Mouse (Mus musculus) ovary, adult 18-20 months (tissue): ENCODE data around the gene Bend4.

ENCODE experiments used
- DNase-seq: peaks from one replicate; pipeline ENCODE4 v3.0.0; 2022; ENCODE audit warnings: low spot score, mixed read lengths

Gene Bend4

DNA sequence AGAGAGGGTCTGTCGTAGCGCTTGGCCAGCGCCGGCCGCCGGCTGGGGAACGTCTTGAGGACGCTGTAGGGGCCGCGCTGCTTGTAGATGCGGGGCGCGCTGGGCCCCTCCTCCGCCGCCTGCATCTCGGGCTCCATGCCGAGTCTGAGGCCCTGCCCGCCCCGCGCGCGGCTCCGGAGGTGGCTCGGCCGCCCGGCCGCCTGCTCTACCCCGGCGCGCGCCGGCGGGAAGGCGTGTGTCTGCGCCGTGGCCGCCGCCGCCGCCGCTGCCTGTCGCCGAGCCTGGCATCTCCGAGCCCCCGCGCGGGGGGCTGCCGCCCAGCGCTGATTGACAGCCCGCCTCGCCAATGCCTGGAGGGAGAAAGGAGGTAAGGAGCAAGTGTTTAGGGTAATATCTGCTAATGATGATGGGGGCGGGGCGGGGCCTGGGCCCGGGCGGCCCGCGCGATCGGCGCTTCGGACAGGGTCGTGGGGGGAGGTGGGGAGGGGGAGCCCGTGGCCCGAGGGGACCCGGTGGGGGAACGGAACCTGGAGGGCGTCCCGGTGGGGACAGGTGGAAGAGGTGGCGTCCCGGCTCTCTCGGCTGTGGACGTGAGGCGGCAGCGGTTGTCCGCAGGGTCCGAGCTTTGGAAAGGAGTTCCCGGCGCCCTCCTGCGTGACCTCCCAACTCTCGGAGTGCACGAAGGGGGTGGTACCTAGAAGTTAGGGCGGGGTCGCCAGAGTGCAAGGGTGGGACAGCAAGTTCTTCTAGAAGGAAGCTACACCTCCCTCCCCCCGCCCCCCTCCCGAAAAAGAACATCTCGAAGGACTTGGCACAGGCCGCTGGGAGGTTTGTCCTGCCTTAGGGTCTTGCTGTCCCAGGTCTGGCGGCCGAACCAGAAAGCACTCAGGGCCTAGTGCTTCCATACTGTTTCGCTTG lies at the start of gene Bend4:
TSS of gene Bend4 (minus strand) at position 868 of the 918 bp plus-strand sequence.
- peak; percentile 76 for DNase-seq

DNA sequence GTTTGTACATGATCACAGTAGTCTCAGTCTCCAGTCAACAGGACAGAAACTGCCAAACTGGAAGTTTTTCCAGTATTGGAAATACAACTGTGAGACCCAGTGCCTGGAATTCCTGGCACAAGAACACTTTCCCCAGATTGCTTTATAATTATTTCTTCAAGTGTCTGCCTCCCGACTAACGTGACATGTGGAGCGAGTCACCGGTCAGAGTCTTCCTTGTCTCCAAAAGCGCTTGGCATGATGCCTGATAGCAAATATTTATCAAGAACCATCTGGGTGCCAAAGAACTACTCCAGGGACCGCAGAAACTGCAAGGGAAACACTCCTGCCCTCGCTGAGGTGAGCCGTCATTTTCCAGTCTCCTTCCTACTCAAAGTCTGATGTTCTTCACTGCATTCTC lies 45.6 kb upstream of the Bend4 start:
- DNase-seq: no peak

DNA sequence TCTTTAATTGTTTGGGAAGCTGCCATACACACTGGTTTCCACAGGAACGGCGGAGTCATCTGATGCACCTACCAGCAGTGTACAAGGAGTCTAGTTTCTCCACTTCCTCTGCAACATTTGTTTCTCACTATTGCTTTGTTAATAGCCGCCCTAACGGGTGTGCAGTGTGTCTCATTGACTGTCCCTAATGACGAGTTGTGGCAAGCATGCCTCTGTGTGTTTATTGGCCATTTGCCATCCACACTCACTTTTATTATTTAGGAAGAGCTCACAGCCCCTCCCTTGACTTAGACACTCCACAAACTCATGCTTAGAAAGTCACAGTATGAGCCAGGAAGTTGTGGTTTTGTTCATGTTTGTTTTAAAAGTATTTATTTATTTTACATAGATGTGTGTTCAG lies 45.0 kb upstream of the Bend4 start:
- no peak for DNase-seq

DNA sequence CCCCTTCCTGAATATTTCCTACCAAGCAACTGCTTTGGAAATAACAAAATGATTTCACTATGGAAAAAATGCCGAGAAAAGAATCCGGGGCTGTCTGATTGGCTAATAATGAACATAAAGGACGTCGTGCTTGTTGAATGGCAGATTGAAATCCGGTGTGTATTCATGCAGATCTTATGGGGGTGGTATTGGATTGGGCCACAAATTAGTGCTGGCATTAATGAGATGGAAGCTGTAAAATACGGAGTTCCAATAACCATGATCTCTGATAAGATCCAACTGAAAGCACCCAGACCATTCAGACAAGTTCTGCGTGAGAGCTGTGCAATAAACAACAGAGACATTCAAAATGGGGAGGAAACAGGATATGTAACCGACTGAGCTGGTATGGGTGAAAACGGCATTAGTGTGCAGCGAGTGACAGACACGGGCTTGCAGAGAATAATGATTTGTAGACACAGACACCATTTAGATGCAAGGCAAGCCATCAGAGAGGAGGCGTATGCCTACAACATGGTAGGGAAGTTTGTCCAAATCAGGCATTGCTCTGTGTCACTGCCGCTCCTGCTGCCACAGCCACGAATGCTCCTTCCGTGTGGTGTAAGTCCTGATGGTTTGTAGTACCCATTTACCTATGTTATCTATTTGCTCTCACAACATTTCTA lies 38.9 kb upstream of the Bend4 start:
- no peak for DNase-seq

DNA sequence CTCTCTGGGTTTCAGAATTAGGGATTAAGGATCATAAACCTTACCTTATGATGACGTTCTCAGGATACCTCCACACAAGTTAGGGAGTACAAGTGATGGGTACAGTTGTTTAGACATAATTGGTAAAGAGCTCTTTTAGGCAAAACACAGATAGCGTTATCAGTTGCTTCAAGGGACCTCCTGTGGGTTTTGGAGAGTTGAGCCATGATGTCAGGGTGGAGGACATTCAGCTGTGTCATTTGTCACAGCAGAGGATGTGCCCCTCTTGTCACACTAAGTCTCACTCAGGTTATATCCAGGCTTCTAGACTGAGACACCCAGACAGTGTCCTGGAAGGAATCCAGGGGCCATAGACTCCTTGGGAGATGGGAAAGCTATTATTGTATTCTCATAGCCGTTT lies 36.8 kb upstream of the Bend4 start:
- no peak for DNase-seq

DNA sequence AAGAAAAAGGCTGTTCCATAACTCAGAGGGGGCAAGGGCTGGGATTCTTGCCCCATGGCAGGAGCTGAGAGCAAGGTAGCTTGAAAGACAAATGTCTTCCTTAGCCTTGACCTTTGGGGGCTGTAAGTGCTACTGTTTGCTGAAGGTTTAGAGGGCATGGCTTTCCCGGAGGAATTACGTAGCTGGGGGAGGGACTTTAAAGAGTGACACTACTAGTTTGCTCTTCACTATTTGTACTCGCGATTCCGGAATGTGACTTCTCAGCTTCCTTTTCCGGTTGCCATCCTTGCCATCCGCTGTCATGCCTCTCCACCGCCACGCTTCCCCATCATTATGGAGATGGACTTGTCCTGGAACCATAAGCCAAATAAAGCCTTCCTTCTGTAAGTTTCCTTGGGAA lies 35.5 kb upstream of the Bend4 start:
- DNase-seq: no peak

DNA sequence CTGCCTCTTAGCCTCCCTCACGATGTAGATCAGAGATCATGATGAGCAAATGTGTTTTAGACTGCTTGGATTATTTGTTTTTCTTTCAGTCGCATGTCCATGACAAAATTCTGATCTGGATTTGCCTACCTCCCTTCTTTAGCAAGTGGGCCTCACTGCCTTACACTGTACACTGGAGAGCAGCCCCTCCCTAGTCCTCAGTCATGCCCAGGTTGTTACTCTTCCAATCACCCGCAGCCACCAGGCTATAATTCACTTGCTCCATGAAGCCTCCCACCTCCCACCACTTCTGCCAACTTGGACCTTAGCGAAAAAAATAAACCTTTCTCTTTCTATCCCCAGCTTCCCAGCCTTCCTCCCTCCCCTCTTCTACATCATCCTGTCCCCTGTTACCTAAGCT lies 34.2 kb upstream of the Bend4 start:
- no peak for DNase-seq

DNA sequence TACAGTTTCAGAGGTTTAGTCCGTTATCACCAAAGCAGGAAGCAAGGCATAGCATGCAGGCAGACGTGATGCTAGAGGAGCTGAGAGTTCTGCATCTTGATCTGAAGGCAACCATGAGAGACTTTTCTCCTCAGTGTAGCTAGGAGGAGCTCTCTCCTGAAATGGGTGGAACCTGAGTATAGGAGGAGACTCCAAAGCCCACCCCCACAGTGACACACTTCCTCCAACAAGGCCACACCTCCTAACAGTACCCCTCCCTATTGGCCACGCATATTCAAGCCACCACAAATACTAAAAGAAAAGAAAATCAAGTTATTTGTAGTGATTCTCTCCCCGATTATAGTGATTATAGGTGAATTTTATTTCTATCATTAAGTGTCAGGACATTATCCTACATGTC lies 28.7 kb upstream of the Bend4 start:
- no peak for DNase-seq

DNA sequence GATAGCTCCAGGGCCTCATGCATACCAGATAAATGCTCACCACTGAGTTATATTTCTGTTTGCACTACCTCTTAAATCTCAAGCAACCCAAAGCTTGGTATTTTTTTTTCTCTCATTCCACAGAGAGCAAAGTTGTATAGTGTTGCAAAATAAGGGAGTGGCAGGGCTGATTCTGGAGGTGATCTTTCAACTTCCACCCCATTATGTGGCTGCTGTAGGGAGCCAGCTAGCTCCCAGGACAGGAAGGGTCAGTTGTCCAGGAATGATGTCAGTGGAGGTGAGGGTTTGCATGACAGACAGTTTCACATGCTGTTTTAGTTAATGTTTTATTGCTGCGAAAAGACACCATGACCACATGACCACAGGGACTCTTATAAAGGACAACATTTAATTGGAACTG lies 26.2 kb upstream of the Bend4 start:
- DNase-seq: no peak

DNA sequence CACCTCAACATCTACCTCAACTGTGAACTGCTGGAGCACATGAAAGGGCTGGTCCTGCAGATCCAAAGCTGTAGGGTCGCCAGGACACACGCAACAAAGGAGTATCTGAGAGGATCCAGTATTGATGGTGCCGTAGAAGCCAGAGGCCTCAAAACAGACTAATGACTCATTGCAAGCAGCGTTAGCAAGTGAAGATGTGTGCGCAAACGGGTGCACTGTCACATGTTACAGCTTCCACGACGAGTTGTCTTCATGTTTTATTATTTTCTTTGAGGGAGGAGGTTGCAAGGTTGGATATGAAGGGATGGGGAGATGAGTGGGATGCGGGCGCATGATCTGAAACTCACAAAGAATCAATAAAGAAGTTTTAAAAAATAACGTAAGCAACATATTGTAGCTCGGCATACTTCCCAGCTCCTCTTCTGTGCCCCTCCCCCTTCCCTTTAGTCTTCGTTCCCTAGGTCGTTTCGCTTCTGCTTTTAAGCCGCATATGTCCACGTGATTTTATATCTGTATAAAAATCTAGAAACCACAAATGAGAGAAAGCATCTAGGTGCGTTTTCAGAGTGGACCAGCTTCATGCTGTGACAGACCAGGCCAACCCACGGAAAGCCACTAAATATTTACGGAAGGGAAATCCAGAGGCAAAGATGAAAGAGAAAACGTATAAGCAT lies 22.0 kb upstream of the Bend4 start:
- no peak for DNase-seq

DNA sequence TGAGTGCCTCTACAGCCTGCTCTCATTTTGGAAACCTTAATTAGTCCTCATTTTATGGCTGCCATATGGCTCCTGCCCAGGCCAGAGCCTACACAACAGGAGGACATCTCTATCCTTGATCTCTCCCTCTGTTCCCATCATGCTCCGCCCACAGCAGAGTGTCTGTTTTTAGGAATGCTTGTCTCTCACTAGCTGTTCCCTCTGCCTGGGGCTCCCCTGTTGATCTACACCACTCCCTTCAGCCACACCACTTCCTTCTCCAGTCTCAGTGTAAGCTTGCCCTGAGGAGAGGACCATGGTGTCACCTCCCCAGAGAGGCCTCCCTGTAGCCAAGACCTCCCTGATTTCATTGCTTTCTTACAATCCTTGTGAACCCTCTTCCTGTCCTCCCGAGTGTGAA lies 18.4 kb upstream of the Bend4 start:
- DNase-seq: no peak

DNA sequence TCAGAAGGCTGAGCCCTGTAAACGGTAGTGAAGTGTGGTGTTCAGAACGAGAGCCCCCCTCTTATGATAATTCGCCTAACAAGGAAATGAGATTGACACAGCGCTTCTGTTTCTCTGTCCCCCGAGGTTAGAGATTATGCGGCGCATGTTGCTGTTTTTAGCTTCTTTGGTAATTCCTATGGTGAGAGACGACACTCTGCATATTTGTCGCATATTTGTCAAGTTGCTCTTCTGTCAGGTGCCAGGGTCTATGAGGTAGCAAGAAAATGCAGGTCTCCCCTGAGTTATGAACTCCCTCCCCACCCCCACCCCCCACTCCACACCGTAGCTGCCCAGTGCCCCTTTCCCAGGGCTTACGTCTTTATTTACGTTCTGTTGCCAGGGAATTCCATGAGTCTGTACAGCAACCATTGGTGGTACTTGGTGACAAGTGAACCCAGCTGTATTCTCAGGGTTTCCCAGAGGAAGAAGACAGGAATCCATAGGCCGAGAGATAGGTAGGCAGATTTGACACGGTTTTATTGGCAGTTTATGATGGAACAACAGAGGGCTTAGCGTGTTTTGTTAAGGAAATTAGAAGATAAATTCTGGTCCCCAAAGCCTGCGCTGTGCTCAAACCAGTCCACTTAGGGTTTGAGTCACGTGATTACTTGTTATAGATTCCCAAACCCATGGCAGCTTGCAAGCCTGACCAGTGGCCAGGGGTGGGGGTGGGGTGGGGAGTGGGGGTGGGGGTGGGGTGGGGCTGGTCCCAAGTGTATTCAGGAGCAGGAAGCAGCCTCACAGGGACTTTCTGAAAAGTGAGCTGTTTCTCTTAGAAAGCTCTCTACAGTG lies 16.3 kb upstream of the Bend4 start:
- no peak for DNase-seq

DNA sequence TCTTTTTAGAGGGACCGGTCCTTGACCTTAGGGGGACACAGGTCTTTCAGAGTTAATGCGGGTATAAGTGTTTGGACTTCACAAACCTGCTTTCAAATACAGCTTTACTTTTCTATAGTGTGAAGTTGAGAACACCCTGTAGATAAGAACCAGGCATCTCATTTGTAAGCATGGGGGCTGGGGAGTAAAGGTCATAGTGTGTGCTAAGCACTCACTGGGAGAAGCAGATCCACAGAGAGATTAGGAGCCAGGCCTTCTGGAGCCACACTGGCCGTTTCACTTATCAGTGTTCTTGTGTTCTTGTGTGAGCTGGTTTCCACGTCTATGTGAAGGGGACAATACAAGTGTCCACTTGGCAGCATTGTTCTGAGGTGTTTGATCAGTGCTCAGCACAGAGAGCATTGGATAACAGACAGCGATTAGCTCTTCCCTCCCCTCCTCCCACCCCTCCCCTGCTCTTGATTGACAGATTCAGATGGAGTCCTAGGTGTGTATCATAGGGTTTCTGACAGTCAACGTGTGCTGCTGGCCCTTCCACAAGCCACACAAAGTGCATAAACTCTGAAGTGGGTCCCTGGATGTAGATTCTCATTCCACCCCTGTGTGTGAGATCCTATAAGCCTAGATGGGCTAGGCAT lies 14.8 kb upstream of the Bend4 start:
- no peak for DNase-seq

DNA sequence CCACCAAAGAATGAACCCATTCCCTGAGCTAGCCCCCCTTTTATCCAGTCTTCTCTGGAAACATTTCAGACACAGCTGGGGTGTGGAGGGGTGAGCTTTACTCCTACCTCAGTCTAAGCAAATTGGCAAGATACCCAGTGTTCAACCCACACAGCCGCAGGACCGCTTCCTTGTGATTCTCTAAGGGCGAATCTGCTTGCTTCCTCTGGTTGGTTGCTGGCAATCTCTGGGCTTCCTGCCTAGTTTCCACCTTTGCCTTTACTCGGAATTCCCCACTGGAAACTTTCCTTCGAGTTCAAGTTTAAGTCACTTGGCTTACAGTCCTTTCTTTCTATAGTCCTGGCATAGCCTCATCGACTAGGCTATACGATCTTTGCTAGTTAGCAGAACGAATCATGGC lies 12.5 kb upstream of the Bend4 start:
- no peak for DNase-seq

DNA sequence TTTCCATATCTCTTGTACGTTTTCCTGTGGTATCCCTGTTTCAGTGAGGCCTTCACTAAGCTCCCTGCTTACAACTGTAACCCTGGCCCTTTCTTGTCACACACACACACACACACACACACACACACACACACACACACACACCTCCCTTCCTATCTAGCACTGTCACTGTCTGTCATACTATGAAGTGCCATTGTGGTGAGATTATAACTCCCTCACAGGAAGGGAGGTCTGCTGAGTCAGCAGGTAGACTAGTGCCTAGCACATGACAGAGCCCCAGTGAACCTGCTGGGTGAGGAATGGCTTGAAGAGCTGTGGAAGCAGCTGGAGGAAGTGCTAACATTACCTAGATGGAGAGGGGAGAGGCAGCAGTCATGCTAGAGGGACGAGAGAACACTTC lies 9.3 kb upstream of the Bend4 start:
- DNase-seq: no peak

DNA sequence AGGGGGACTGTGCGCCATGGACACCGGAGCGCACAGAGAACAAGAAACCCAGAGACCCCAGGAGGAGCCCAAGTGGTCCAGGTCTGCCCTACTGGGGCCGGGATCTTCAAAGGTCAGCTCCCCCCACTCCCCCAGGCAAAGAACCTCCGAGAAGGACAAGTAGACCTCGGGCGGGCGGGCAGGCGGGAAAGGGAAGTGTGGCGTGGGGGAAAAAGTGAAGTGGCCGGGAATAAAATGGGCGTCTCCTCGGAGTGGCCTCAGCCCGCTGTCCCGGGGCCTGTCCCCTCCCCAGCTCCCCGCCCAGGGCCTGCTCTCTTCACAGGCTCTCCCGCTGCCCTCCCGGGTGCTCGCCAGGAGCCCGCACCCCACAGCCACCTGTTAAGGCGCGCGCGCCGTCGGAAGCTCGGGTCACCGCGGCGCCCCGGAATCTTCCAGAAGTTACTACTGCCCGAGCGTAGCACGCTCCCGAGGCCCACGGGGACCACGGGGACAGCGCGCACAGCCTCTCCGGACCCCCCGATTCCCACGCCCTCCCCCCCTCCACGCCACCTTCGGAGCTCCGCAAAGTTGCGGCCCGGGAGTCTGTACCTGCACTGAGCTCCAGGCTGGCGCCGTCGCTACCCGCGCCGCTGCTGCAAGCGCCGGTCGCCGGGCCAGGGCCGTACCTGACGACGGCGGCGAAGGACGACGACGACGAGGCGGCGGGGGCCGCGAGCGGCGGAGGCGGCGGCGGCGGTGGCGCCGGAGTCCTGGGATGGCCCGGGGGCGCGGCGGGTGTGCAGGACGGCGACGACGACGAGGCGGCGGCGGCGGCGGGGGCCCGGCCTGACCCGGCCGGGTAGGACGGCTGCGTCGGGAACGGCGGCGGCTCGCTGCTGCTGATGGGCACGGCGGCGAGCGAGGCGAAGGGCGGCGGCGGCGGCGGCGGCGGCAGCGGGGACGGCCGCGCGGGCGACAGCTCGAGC lies 1.4 kb downstream of the Bend4 start:
- DNase-seq: no peak

DNA sequence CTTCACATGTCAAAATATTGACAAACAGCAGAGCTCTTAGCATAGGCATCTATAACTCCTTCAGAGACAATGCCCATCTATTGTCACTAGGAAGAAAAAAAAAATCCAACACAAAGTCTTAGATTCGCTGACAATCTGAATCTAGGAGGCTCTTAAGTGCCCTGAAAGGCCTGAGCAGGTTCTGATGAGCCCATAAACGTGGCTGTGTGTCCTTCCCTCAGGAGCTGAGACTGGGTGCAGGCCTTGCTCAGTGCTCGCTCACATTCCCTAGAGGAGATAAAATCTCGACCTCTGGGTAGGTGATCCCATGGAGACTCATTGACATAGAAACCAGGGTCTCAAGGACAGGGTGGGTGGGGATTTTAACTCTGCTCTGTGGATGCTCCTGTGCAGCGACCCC lies 2.1 kb downstream of the Bend4 start:
- no peak for DNase-seq

DNA sequence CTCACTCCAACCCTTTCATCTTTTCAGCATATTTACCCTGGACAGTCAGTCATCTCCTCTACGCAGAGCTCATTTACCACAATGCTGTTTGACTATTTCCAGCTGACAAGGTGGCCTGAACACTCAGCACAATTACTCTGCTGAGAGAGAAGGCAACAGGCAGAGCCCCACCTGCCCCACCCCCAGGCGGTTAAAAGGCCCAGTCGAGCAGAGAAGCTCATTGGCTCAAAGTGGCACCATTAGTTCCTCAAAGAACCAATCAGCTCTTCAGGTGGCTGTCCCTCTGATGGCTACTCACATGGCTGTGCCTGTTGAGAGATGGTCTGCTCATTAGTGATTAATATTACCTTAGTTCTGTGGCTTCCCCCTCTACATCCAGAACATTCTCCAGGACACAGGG lies 3.5 kb downstream of the Bend4 start:
- DNase-seq: no peak

DNA sequence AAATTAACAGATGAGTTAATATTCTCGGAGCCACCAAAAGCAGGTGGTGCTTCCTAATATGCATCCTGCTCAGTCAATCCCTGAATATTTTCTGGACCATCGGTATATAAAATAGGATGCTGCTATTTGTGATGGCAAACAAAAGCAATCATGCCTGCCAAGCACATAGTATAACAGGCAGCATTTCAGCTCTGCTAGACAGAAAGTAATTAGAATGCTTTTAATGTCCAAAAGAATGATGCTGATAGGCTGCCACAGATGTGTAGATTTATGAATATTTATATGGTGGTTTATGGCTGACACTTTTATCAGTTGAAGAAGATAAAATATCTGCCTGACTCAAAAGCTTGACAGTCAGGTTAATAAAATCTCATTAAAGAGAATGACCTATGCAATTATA lies 4.1 kb downstream of the Bend4 start:
- no peak for DNase-seq

DNA sequence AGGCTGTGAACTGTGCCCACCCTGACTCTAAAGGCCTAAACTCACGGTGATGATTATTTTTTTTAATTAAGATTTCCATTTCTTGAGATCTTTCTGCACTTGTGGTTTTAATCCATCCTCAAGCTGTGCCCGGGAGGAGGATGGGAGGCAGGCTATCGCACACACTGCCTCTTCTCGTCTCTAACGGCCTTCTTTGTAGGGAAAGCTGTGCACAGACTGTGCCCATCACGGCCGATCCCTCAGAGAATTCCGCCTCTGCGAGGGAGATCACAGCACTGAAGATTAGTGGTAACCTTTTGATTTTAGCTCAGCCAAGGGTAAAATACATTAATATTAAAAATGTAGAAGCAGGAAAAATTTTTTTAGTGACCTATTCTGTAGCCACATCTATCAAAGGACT lies 4.8 kb downstream of the Bend4 start:
- no peak for DNase-seq

DNA sequence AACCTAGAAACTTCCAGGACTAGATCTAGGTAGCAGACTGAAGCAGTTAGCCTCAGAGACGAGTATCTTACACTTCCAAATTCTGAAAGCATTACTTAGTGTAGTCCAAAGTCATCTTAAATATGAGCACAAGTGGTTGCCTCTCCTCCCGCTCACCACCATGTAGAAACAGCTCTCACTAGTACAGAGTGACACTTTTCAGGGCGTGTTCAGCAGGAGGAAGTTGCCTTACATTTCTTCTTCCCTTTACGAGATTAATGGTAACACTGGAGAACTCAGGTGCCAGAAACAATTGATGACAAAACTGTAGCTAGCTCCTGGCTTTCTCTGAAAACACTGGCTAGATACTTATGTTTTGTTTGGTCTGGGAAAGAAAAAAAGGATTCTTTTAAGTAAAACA lies 8.7 kb downstream of the Bend4 start:
- DNase-seq: no peak
